Mouse (Mus musculus): ENCODE data around the gene Olfr643.
"Not testable (repeated sequence)": the region's sequence is repeated elsewhere in the genome, so short reads cannot be mapped to it uniquely, and the experiment has no call there.

Olfr643 gene

GRCm38 (mm10) chr7:104017203-104017602 lies 120.0 kb downstream of the Olfr643 start, which contains the start of gene Olfr639:
Gene Olfr639 (minus strand): TSS chr7:104017303.
- no peak for DNase-seq

- no peak for DNase-seq
Measured at GRCm38 (mm10) chr7:103999124-103999523, 138.1 kb downstream of the Olfr643 start.

- DNase-seq: no peak
Measured at GRCm38 (mm10) chr7:103998446-103998845, 138.8 kb downstream of the Olfr643 start, which contains the start of gene Olfr638. Gene Olfr638 (plus strand): TSS chr7:103998746.

GRCm38 (mm10) chr7:103971782-103972181 lies 165.4 kb downstream of the Olfr643 start:
- no peak for DNase-seq

- DNase-seq: no peak
Measured at GRCm38 (mm10) chr7:103970852-103971251, 166.4 kb downstream of the Olfr643 start, which contains the start of gene Olfr635. Gene Olfr635 (plus strand): TSS chr7:103971152.

GRCm38 (mm10) chr7:103966873-103967272 lies 170.3 kb downstream of the Olfr643 start:
- not testable (repeated sequence) for DNase-seq
